Mouse (Mus musculus) liver, postnatal 0 days (tissue): ENCODE results near the gene AC109138.7. TPM values are rescaled to one million over a fixed set of nuclear protein-coding genes. Genes with fewer than 3 reads are reported as not detected.

Source experiments
- ATAC-seq: fragments of 200-750 bp; cut with Nextera tagmentation; 2 replicates; pipeline ENCODE4 v1.8.0; 2017; ENCODE audit warnings: mild to moderate bottlenecking, moderate library complexity
- DNase-seq: peaks from one replicate; pipeline ENCODE4 v3.0.0-alpha.2; 2016
- H3K27ac ChIP-seq: fragments of 300-500 bp; sonication (generic); 2 replicates; pipeline ENCODE4 v1.5.1; 2014; ENCODE audit warnings: antibody characterized with exemption, moderate library complexity, mild to moderate bottlenecking, low read depth
- H3K27me3 ChIP-seq: fragments of 300-500 bp; sonication (generic); 2 replicates; pipeline ENCODE4 v1.6.1; 2014; ENCODE audit warnings: low read length, control low read depth, mixed read lengths; ENCODE audit not compliant: insufficient read depth
- H3K36me3 ChIP-seq: fragments of 300-500 bp; sonication (generic); replicated peaks from 2 replicates; pipeline ENCODE4 v1.6.1; 2014; ENCODE audit warnings: mild to moderate bottlenecking, control low read depth, low read length, moderate library complexity, mixed read lengths; ENCODE audit not compliant: insufficient read depth
- H3K4me1 ChIP-seq: fragments of 300-500 bp; sonication (generic); 2 replicates; pipeline ENCODE4 v1.6.1; 2014; ENCODE audit warnings: antibody characterized with exemption, mild to moderate bottlenecking, control low read depth; ENCODE audit not compliant: insufficient read depth
- H3K4me2 ChIP-seq: fragments of 300-500 bp; sonication (generic); 2 replicates; pipeline ENCODE4 v1.6.1; 2014; ENCODE audit warnings: low read depth, mild to moderate bottlenecking, low read length, moderate library complexity, mixed read lengths
- H3K4me3 ChIP-seq: fragments of 300-500 bp; sonication (generic); 2 replicates; pipeline ENCODE4 v1.5.1; 2014; ENCODE audit warnings: low read depth, low read length
- H3K9ac ChIP-seq: fragments of 300-500 bp; sonication (generic); replicated peaks from 2 replicates; pipeline ENCODE4 v1.6.1; 2014; ENCODE audit warnings: mild to moderate bottlenecking, moderate library complexity
- H3K9me3 ChIP-seq: fragments of 300-500 bp; sonication (generic); 2 replicates; pipeline ENCODE4 v1.6.1; 2016; ENCODE audit warnings: mild to moderate bottlenecking, control low read depth, low read length, mixed read lengths
- CTCF ChIP-seq: sonication (generic); IDR thresholded peaks from 2 replicates; pipeline ENCODE4 v1.5.1; 2016; ENCODE audit warnings: antibody characterized with exemption, low read depth
- EP300 ChIP-seq: IDR thresholded peaks from 2 replicates; pipeline ENCODE4 v1.6.1; 2016; ENCODE audit warnings: antibody characterized with exemption, low read depth, mild to moderate bottlenecking
- WGBS: fragments of 180-500 bp; shearing (Covaris S2); extraction: QIAGEN DNeasy Blood & Tissue Kit; methylation state at CpG from one replicate; pipeline ENCODE4 v1.1.7; 2014; ENCODE audit not compliant: insufficient replicate concordance; 5-methylcytosine and 5-hydroxymethylcytosine counted together
- polyA plus RNA-seq: library from polyadenylated mRNA; unstranded; fragments of >200 nt; fragmentation: Nextera tagmentation; extraction: Ambion mirVana; gene quantifications from 2 replicates; pipeline ENCODE4 v1.2.1, GENCODE M21; 2015

AC109138.7 gene
- polyA plus RNA-seq, 1 experiment from 2014 or later = not detected

DNA sequence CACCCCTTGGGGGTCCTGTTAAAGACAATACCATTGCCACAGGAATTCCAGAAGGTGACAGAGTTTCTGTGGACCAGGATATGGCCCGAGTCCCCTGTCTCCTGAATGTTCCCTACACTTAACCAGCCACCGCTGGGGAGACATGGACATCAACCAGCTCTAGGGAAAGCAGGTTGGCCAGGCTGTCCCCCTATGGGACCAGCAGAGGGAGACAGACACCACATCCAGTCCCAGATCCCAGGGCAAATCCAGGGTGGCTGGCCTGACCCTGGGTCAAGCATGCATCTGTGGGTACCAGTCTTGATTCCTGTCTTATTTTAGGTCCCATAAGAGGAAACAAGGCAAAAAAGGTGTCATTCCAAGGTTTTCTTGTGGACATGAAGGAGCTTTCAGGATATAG lies 7.2 kb upstream of the AC109138.7 start:
- Histone ChIP-seq H3K9me3 (no peaks in the 10 kb centered on the region), H3K9ac (no peak overlapping the region), H3K27me3 (peaks cover 8% of the 10 kb centered on the region; the same call in 1 of the 2 replicates), H3K4me1 (peaks cover 17% of the 10 kb centered on the region), H3K4me2 (no peak overlapping the region), H3K36me3 (no peaks in the 10 kb centered on the region), H3K27ac (no peak overlapping the region), H3K4me3 (no peak overlapping the region)
- no peak for TF ChIP-seq EP300
- TF ChIP-seq CTCF = peak; percentile 98
- peak; percentile 79 for ATAC-seq
- peak; percentile 82 for DNase-seq
- 8% methylated on average over 2 of the region's 2 CpGs for WGBS

DNA sequence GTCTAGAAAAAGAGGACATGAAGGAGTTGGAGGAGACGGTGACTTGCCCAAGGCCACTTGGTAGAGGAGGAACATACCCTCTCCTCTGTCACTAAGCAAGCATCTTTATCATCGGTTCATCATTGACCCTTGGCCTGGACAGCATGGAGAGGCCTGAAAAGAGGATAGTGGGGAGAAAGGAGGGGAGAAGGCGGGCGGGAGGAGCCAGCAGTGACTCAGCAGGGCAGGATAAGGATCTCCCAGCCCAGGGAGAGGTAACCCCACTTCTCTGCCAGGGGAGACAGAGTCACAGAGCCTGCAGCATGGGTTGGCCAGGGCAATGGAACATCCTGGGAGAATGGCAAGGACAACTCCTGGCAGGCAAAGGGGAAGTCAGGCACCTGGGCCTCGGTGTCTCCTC lies 5.6 kb upstream of the AC109138.7 start:
- no peak overlapping the region for H3K4me2 ChIP-seq
- no peak overlapping the region for H3K9ac ChIP-seq
- no peak overlapping the region for H3K4me3 ChIP-seq
- no peak for TF ChIP-seq CTCF
- no peak for TF ChIP-seq EP300
- H3K27ac ChIP-seq = no peak overlapping the region
- H3K4me1 ChIP-seq = peaks cover 9% of the 10 kb centered on the region
- WGBS = 74% methylated on average over 5 of the region's 5 CpGs
- no peaks in the 10 kb centered on the region for H3K9me3 ChIP-seq
- peaks cover 22% of the 10 kb centered on the region for H3K27me3 ChIP-seq
- no peaks in the 10 kb centered on the region for H3K36me3 ChIP-seq
- DNase-seq (no peak), ATAC-seq (no peak)

DNA sequence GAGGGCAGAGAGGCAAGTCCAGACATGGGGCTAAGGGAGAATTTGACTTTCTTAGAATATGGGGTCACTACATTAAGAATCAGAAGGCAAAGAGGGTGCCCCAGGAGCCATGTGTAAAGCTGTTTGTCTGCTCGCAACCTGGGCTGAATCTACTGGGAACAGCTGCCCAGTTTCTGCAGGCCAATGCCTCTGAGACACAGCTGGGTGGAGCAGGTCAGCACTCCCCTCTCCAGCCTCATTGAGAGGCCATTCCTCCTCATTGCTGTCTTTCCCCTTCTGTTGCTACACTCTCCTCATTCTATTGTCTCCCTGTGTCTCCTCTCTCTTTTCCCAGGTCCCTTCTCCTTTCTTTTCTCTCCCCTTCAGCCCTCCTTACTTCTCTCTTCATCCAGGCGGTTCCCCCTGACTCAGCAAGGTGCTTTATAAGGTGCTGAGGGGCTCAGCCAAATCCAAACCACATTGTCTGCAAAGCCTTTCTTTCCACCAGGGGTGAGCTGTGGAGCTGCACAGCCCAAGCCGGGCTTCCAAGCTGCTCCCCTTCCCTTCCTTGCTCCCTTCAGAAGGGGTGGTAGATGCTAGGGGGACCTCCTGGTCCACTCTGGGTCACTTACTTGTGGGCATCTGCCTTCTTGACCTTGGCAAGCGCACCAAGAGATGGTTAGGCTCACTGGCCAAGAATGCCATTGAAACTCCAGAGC lies 2.1 kb upstream of the AC109138.7 start:
- WGBS = 52% methylated on average over 4 of the region's 4 CpGs

DNA sequence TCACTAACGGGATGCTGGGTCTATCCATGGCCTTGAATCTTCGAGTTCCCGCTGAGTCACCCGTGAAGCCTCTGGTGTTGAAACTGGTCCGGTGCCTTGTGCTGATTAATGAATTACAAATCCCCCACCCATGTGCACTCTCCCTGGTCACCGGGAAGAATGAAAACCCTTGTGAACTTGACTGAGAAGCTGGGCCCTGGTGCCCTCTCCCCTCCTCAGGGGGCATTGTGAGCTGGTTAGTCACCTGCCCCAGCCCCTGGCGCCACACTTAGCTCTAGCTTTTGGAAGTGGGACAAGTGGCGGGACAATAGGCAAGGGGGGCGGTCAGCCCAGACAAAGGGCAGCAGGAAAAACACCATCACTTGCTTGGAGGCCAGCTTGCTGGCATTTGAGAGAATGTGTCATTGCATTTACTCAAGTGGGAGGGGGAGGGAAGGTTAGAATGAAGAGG lies 608 bp upstream of the AC109138.7 start:
- DNase-seq (peak; percentile 61), ATAC-seq (peak; percentile 67)
- TF ChIP-seq CTCF (no peak), EP300 (no peak)
- peak overlapping the region; percentile 90 for H3K4me2 ChIP-seq
- H3K36me3 ChIP-seq = no peaks in the 10 kb centered on the region
- WGBS = 10% methylated on average over 9 of the region's 9 CpGs
- H3K27ac ChIP-seq = peak overlapping the region; percentile 50; the same call in 1 of the 2 replicates
- peak overlapping the region; percentile 67 for H3K4me3 ChIP-seq
- peaks cover 41% of the 10 kb centered on the region for H3K4me1 ChIP-seq
- H3K9me3 ChIP-seq = no peaks in the 10 kb centered on the region
- peaks cover 61% of the 10 kb centered on the region for H3K27me3 ChIP-seq
- peak overlapping the region; percentile 79 for H3K9ac ChIP-seq

More for the DNA sequence above, 2.1 kb upstream of the AC109138.7 start:
- Histone ChIP-seq H3K36me3 (no peaks in the 10 kb centered on the region), H3K4me3 (no peak overlapping the region), H3K4me1 (peaks cover 34% of the 10 kb centered on the region), H3K27me3 (peaks cover 57% of the 10 kb centered on the region), H3K4me2 (no peak overlapping the region), H3K9ac (no peak overlapping the region), H3K27ac (no peak overlapping the region), H3K9me3 (no peaks in the 10 kb centered on the region)
- no peak for TF ChIP-seq EP300
- TF ChIP-seq CTCF = no peak
- DNase-seq (no peak), ATAC-seq (no peak)

DNA sequence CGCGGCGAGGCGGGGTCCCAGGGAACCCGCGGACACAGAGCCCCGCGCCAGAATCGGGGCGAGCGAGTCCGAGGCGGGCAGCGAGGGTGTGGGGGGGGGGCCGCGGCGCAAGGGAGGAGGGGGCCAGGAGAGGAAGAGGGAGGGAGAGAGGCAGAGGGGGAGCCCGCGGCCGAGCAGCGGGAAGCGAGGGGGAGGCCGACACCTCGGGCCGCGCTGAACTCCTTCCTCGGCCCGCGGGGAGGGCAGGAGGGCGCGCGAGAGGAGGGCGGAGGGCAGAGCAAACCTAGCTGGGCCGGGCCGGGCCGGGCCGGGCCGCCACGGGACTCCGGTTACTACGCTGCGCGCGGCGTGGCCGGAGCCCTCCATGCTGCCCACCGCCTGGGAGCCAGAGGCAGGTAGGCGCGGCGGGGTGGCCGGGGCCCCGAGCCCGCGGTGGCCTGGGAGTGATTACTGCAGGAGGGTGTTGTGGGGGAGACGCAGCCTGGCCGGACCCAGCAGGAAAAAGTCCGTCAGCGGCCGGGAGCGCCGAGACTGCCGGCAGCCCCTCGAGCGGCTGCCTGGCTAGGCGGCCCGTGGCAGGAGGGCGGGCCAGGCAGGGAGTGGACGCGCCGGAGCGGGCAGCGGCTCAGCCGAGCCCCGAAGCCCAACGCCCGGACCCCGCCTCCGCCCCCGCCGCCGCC lies 754 bp downstream of the AC109138.7 start:
- peaks cover 47% of the 10 kb centered on the region for H3K4me1 ChIP-seq
- WGBS = 1% methylated on average over 33 of the region's 81 CpGs
- H3K4me2 ChIP-seq = peak overlapping the region; percentile 90
- TF ChIP-seq EP300 = no peak
- no peak for TF ChIP-seq CTCF
- H3K4me3 ChIP-seq = peak overlapping the region; percentile 67
- peak overlapping the region; percentile 79 for H3K9ac ChIP-seq
- DNase-seq = no peak
- peaks cover 61% of the 10 kb centered on the region for H3K27me3 ChIP-seq
- peak; percentile 44 for ATAC-seq
- H3K9me3 ChIP-seq = no peaks in the 10 kb centered on the region
- H3K27ac ChIP-seq = peak overlapping the region; percentile 50
- H3K36me3 ChIP-seq = no peaks in the 10 kb centered on the region

DNA sequence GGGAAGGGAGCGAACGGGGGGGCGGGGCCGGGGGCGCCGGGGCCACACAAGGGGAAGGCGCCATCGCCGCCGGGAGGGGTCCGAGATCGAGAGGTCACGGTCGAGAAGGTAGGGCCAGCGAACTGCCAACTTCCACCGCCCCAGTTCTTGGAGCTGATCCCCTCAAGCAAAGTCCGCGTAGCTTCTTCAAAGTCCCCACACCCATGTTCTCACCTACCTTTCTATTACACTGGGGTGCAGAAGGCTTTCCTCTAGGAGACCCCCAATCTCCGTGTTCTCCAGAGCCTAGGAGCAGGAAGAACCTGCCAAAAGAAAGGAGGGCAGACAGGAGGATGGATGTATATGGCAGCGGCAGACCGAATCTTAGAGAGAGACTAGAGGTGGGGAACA lies 1.3 kb downstream of the AC109138.7 start:
- no peak for ATAC-seq
- no peak for DNase-seq
- H3K9ac ChIP-seq = peak overlapping the region; percentile 79
- peak overlapping the region; percentile 90 for H3K4me2 ChIP-seq
- H3K27ac ChIP-seq = peak overlapping the region; percentile 50
- H3K4me3 ChIP-seq = peak overlapping the region; percentile 67
- no peaks in the 10 kb centered on the region for H3K36me3 ChIP-seq
- H3K4me1 ChIP-seq = peaks cover 52% of the 10 kb centered on the region
- peaks cover 61% of the 10 kb centered on the region for H3K27me3 ChIP-seq
- H3K9me3 ChIP-seq = no peaks in the 10 kb centered on the region
- 2% methylated on average over 15 of the region's 21 CpGs for WGBS
- TF ChIP-seq CTCF (no peak), EP300 (no peak)
